Mouse (Mus musculus): ENCODE results near the gene Adam12. TPM values are rescaled to one million over a fixed set of nuclear protein-coding genes. Genes with fewer than 3 reads are reported as not detected.

Adam12 gene
- polyA plus RNA-seq, 1 experiment from 2014 or later: 0.57 TPM

DNA sequence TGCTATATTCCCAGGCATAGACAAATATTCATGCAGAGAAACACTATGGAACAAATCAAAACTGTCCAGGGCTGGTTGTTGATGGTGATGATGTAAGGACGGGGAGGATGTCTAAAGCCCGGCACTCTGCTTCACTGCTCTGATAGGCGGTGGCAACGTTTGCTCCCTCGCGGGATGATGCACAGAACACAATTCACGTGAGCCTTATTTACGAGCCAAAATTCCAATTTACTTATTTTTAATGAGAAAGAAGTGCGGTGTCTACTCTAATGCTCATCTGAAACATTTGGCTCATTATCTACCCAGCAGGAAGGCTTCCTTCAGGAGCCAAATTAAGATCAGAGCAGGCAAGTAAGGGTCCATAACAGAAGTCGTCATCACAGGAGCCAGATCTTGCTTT is 45.4 kb downstream of the Adam12 start:
- DNase-seq (ENCODE audit: low spot score): no peak
- ATAC-seq (ENCODE audit: low FRiP score, low TSS enrichment): no peak

DNA sequence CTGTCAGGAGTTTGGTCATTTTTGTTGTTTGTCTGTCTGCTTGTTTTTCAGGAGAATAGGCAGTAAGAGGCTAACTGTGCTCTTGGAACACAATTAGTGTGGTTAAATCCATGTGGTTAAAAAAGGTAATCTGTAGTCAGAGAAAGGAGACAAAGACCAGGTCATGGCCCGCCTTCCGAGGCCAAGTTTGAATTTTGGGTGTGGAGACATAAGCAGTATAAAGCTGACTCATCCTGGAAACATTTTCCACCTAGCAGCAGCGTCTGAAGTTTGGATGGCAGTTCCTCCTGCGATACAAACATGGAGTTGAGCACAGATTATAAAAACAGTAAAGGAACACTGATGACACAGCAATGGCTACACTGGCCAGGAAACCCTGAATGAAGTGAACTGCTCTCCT is 46.2 kb downstream of the Adam12 start:
- TF ChIP-seq CTCF (IDR thresholded peaks at IDR 0.05; ENCODE audit: low read depth): no peak
- TF ChIP-seq EP300 (optimal IDR thresholded peaks at IDR 0.05): no peak
- WGBS: 57% methylated on average over 4 of the region's 4 CpGs
- H3K4me1 ChIP-seq (replicated peaks; ENCODE audit: control insufficient read depth, insufficient read depth): no peaks in the 10 kb centered on the region
- no peak overlapping the region for H3K9ac ChIP-seq (ENCODE audit: low read length)
- no peaks in the 10 kb centered on the region for H3K27me3 ChIP-seq (ENCODE audit: control insufficient read depth, insufficient read depth, low read length)
- no peaks in the 10 kb centered on the region for H3K9me3 ChIP-seq (ENCODE audit: control insufficient read depth, low read length)
- no peak for ATAC-seq (ENCODE audit: low FRiP score, low TSS enrichment)
- H3K36me3 ChIP-seq (ENCODE audit: control insufficient read depth, insufficient read depth, low read length): no peaks in the 10 kb centered on the region
- no peak overlapping the region for H3K4me2 ChIP-seq (replicated peaks; ENCODE audit: low read depth)
- DNase-seq (ENCODE audit: low spot score): no peak
- no peak overlapping the region for H3K27ac ChIP-seq (replicated peaks)
- H3K4me3 ChIP-seq (ENCODE audit: low read depth, low read length): no peak overlapping the region

More for the DNA sequence above, 45.4 kb downstream of the Adam12 start:
- Histone ChIP-seq H3K4me1 (replicated peaks; ENCODE audit: control insufficient read depth, insufficient read depth) (no peaks in the 10 kb centered on the region), H3K4me3 (ENCODE audit: low read depth, low read length) (no peak overlapping the region), H3K36me3 (ENCODE audit: control insufficient read depth, insufficient read depth, low read length) (no peaks in the 10 kb centered on the region), H3K27ac (replicated peaks) (no peak overlapping the region), H3K9ac (ENCODE audit: low read length) (no peak overlapping the region), H3K4me2 (replicated peaks; ENCODE audit: low read depth) (no peak overlapping the region), H3K9me3 (ENCODE audit: control insufficient read depth, low read length) (no peaks in the 10 kb centered on the region), H3K27me3 (ENCODE audit: control insufficient read depth, insufficient read depth, low read length) (no peaks in the 10 kb centered on the region)
- TF ChIP-seq CTCF (IDR thresholded peaks at IDR 0.05; ENCODE audit: low read depth) (no peak), EP300 (optimal IDR thresholded peaks at IDR 0.05) (no peak)
- WGBS: 90% methylated on average over 10 of the region's 10 CpGs

DNA sequence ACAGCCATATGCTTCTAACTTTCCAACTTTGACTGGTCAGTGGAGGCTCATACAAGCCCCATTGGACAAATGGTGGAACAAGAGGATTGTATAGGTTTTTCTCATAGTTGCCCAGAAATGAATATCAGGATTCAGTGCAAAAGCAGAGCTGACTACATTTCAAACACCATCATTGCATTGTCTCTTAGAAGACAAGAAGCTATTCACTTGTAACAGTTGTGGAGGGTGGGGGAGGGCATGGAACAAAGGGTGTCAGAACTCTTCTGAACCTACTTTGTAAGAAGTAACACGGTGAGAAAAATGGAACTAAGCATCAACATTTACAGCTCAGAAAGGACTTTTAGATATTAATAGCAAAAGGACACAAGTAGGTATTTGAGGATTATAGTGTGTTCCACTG is 50.2 kb downstream of the Adam12 start:
- ATAC-seq (ENCODE audit: low FRiP score, low TSS enrichment): no peak
- Histone ChIP-seq H3K27me3 (ENCODE audit: control insufficient read depth, insufficient read depth, low read length) (no peaks in the 10 kb centered on the region), H3K27ac (replicated peaks) (no peak overlapping the region), H3K4me3 (ENCODE audit: low read depth, low read length) (no peak overlapping the region), H3K36me3 (ENCODE audit: control insufficient read depth, insufficient read depth, low read length) (no peaks in the 10 kb centered on the region), H3K9ac (ENCODE audit: low read length) (no peak overlapping the region), H3K4me1 (replicated peaks; ENCODE audit: control insufficient read depth, insufficient read depth) (no peaks in the 10 kb centered on the region), H3K9me3 (ENCODE audit: control insufficient read depth, low read length) (no peaks in the 10 kb centered on the region), H3K4me2 (replicated peaks; ENCODE audit: low read depth) (no peak overlapping the region)
- DNase-seq (ENCODE audit: low spot score): no peak
- 71% methylated on average over 1 of the region's 1 CpGs for WGBS
- TF ChIP-seq EP300 (optimal IDR thresholded peaks at IDR 0.05) (no peak), CTCF (IDR thresholded peaks at IDR 0.05; ENCODE audit: low read depth) (no peak)

DNA sequence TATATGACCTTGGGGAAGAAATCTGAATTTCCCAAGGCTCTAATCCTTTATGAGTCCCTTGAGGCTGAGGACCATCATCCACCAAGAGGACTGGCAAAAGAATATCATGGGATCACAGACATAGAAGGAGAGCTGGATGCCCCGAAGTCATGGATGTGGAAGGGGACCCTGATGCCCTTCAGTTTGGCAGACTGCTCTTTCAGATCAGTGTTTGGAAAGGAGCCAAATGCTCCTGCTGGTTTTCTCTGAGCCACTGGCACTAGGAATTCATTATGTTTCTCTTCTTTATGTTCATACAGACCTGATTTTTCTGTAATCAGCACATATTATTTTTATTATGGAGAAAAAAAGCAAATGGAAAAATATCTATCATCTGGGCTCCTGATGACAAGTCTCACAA is 50.9 kb downstream of the Adam12 start:
- Histone ChIP-seq H3K27ac (replicated peaks) (no peak overlapping the region), H3K36me3 (ENCODE audit: control insufficient read depth, insufficient read depth, low read length) (no peaks in the 10 kb centered on the region), H3K4me3 (ENCODE audit: low read depth, low read length) (no peak overlapping the region), H3K4me1 (replicated peaks; ENCODE audit: control insufficient read depth, insufficient read depth) (no peaks in the 10 kb centered on the region), H3K4me2 (replicated peaks; ENCODE audit: low read depth) (no peak overlapping the region), H3K9ac (ENCODE audit: low read length) (no peak overlapping the region), H3K9me3 (ENCODE audit: control insufficient read depth, low read length) (no peaks in the 10 kb centered on the region), H3K27me3 (ENCODE audit: control insufficient read depth, insufficient read depth, low read length) (no peaks in the 10 kb centered on the region)
- 75% methylated on average over 1 of the region's 1 CpGs for whole genome bisulfite sequencing
- DNase-seq (ENCODE audit: low spot score): no peak
- TF ChIP-seq CTCF (IDR thresholded peaks at IDR 0.05; ENCODE audit: low read depth) (no peak), EP300 (optimal IDR thresholded peaks at IDR 0.05) (no peak)
- ATAC-seq (ENCODE audit: low FRiP score, low TSS enrichment): no peak

DNA sequence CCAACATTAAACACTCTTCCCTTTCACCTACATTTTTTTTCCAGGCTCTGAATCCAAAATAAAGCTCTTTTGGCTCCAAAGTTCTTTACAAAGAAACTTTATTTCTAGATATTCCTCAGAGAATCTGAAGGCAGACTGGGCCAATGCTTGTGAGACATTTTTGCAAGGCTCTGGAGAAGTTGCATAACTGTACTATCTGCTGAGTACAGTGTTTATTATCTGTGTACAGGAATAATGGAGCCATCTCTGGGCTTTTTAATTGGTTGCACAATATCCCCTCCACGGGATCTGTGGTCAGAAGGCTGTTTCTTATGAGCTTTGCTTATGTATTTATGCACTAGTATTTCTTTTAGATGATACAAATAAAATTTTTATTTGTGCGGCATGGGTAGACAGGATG is 54.9 kb downstream of the Adam12 start:
- DNase-seq (ENCODE audit: low spot score) (no peak), ATAC-seq (ENCODE audit: low FRiP score, low TSS enrichment) (no peak)
- Histone ChIP-seq H3K9me3 (ENCODE audit: control insufficient read depth, low read length) (no peaks in the 10 kb centered on the region), H3K36me3 (ENCODE audit: control insufficient read depth, insufficient read depth, low read length) (no peaks in the 10 kb centered on the region), H3K4me1 (replicated peaks; ENCODE audit: control insufficient read depth, insufficient read depth) (no peaks in the 10 kb centered on the region), H3K4me3 (ENCODE audit: low read depth, low read length) (no peak overlapping the region), H3K27ac (replicated peaks) (no peak overlapping the region), H3K9ac (ENCODE audit: low read length) (no peak overlapping the region), H3K4me2 (replicated peaks; ENCODE audit: low read depth) (no peak overlapping the region), H3K27me3 (ENCODE audit: control insufficient read depth, insufficient read depth, low read length) (no peaks in the 10 kb centered on the region)
- WGBS: 58% methylated on average over 2 of the region's 2 CpGs
- no peak for TF ChIP-seq EP300 (optimal IDR thresholded peaks at IDR 0.05)
- TF ChIP-seq CTCF (IDR thresholded peaks at IDR 0.05; ENCODE audit: low read depth): no peak

DNA sequence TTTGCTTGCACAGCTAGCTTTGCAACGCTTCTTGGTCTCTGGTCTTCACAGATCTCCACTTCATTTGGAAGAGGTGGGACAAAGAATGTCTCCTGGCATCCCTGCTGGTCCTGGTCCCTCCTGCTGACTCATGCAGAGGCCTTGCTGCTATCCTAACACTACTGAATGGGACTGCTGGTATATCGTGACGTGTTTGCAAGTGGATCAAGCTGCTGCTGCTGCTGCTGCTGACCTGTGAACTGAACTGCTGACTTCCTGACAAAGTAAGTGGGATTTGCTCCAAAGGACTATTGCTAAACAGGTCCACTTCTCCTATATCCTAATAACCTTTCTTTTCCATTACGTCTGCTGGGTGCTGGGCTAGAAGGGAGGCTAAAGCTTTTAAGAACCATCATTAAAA is 56.7 kb downstream of the Adam12 start:
- H3K4me1 ChIP-seq (replicated peaks; ENCODE audit: control insufficient read depth, insufficient read depth): no peaks in the 10 kb centered on the region
- H3K27me3 ChIP-seq (ENCODE audit: control insufficient read depth, insufficient read depth, low read length): no peaks in the 10 kb centered on the region
- H3K9ac ChIP-seq (ENCODE audit: low read length): no peak overlapping the region
- no peak overlapping the region for H3K4me2 ChIP-seq (replicated peaks; ENCODE audit: low read depth)
- no peaks in the 10 kb centered on the region for H3K9me3 ChIP-seq (ENCODE audit: control insufficient read depth, low read length)
- H3K36me3 ChIP-seq (ENCODE audit: control insufficient read depth, insufficient read depth, low read length): no peaks in the 10 kb centered on the region
- H3K4me3 ChIP-seq (ENCODE audit: low read depth, low read length): no peak overlapping the region
- no peak for ATAC-seq (ENCODE audit: low FRiP score, low TSS enrichment)
- no peak overlapping the region for H3K27ac ChIP-seq (replicated peaks)
- 75% methylated on average over 4 of the region's 4 CpGs for WGBS
- TF ChIP-seq EP300 (optimal IDR thresholded peaks at IDR 0.05): no peak
- no peak for TF ChIP-seq CTCF (IDR thresholded peaks at IDR 0.05; ENCODE audit: low read depth)
- no peak for DNase-seq (ENCODE audit: low spot score)

Measured in stomach, postnatal 0 days (tissue).